In genomic region chr8:94916960-94917324, GRCm38 (mm10) we compare ENCODE assay signal across 8 mouse cellular contexts. TPM values are rescaled to one million over a fixed set of nuclear protein-coding genes. Genes with fewer than 3 reads are reported as not detected.
DNase-seq lines count a peak whose midpoint lies in the region; ATAC-seq and TF ChIP-seq lines count a peak whose summit lies in the region.

No protein-coding gene starts in this region.

- DNase-seq in cerebellum, adult 2 months = no peak
- DNase-seq in neural tube, embryonic 11.5 days (ENCODE audit: low spot score) = no peak
- no peak for DNase-seq in neural tube, embryonic 10.5 days (ENCODE audit: extremely low spot score, low spot score)
- no peak for DNase-seq in urinary bladder, adult 2 months (ENCODE audit: low spot score)
- DNase-seq in cerebellum, adult 18-20 months = no peak

- H3K4me2 ChIP-seq in neural tube, embryonic 11.5 days (ENCODE audit: low read depth) = peak overlapping the region; percentile 81
- H3K4me2 ChIP-seq in limb, embryonic 15.5 days = peak overlapping the region; percentile 80
- peak overlapping the region; percentile 82 for H3K4me2 ChIP-seq in stomach, embryonic 16.5 days (ENCODE audit: low read depth, low read length)

- H3K27ac ChIP-seq in cerebellum, adult 2 months (ENCODE audit: insufficient read depth, low read length) = no peak overlapping the region
- H3K27ac ChIP-seq in neural tube, embryonic 11.5 days (ENCODE audit: low read depth, low read length) = no peak overlapping the region
- peak overlapping the region; percentile 94 for H3K27ac ChIP-seq in limb, embryonic 15.5 days
- H3K27ac ChIP-seq in stomach, embryonic 16.5 days (ENCODE audit: low read length) = peak overlapping the region; percentile 54; the same call in 1 of the 2 replicates

- H3K9ac ChIP-seq in neural tube, embryonic 11.5 days (ENCODE audit: low read length) = peak overlapping the region; percentile 83
- H3K9ac ChIP-seq in limb, embryonic 15.5 days = peak overlapping the region; percentile 50; the same call in 1 of the 2 replicates
- peak overlapping the region; percentile 91 for H3K9ac ChIP-seq in stomach, embryonic 16.5 days (ENCODE audit: low read length)

- TF ChIP-seq POLR2A in cerebellum, adult 2 months (IDR thresholded peaks at IDR 0.05; ENCODE audit: borderline replicate concordance, insufficient read depth, low read length) = no peak

- H3K36me3 ChIP-seq in neural tube, embryonic 11.5 days (ENCODE audit: control insufficient read depth, insufficient read depth, low read length) = no peaks in the 10 kb centered on the region
- H3K36me3 ChIP-seq in limb, embryonic 15.5 days = peaks cover 14% of the 10 kb centered on the region
- 0 out of 2 replicates have a peak, but pooled peaks cover 6% of the 10 kb centered on the region for H3K36me3 ChIP-seq in stomach, embryonic 16.5 days (ENCODE audit: control insufficient read depth, insufficient read depth, low read length)

- H3K4me3 ChIP-seq in cerebellum, adult 2 months (replicated peaks; ENCODE audit: insufficient read depth, low read depth, low read length) = peak overlapping the region; percentile 31
- H3K4me3 ChIP-seq in neural tube, embryonic 11.5 days (ENCODE audit: low read depth, low read length) = peak overlapping the region; percentile 72
- peak overlapping the region; percentile 87 for H3K4me3 ChIP-seq in limb, embryonic 15.5 days
- H3K4me3 ChIP-seq in stomach, embryonic 16.5 days (replicated peaks; ENCODE audit: low read length) = peak overlapping the region; percentile 66

- H3K27me3 ChIP-seq in cerebellum, adult 2 months (ENCODE audit: control insufficient read depth, insufficient read depth, low read length) = no peaks in the 10 kb centered on the region; the same call in 1 of the 2 replicates
- peaks cover 15% of the 10 kb centered on the region for H3K27me3 ChIP-seq in neural tube, embryonic 11.5 days (ENCODE audit: control insufficient read depth, insufficient read depth, low read length)
- H3K27me3 ChIP-seq in limb, embryonic 15.5 days = peaks cover 9% of the 10 kb centered on the region
- no peaks in the 10 kb centered on the region for H3K27me3 ChIP-seq in stomach, embryonic 16.5 days (ENCODE audit: control insufficient read depth, insufficient read depth, low read length)

- 18% methylated on average over 10 of the region's 10 CpGs for WGBS in cerebellum, adult 2 months
- 14% methylated on average over 10 of the region's 10 CpGs for WGBS in neural tube, embryonic 11.5 days
- 3% methylated on average over 10 of the region's 10 CpGs for WGBS in limb, embryonic 15.5 days
- WGBS in stomach, embryonic 16.5 days = 7% methylated on average over 10 of the region's 10 CpGs

- no peak for TF ChIP-seq CTCF in cerebellum, adult 2 months (IDR thresholded peaks at IDR 0.05; ENCODE audit: borderline replicate concordance, insufficient read depth, low read depth, low read length)

- H3K4me1 ChIP-seq in cerebellum, adult 2 months (ENCODE audit: control insufficient read depth, insufficient read depth, low read length) = no peaks in the 10 kb centered on the region; the same call in 1 of the 2 replicates
- H3K4me1 ChIP-seq in neural tube, embryonic 11.5 days (ENCODE audit: control insufficient read depth, insufficient read depth, low read length) = peaks cover 17% of the 10 kb centered on the region
- peaks cover 54% of the 10 kb centered on the region for H3K4me1 ChIP-seq in limb, embryonic 15.5 days
- peaks cover 46% of the 10 kb centered on the region for H3K4me1 ChIP-seq in stomach, embryonic 16.5 days (ENCODE audit: control insufficient read depth, insufficient read depth, low read length)

- no peaks in the 10 kb centered on the region for H3K9me3 ChIP-seq in neural tube, embryonic 11.5 days (ENCODE audit: control insufficient read depth, low read length)
- no peaks in the 10 kb centered on the region for H3K9me3 ChIP-seq in limb, embryonic 15.5 days
- no peaks in the 10 kb centered on the region for H3K9me3 ChIP-seq in stomach, embryonic 16.5 days (replicated peaks; ENCODE audit: control insufficient read depth, low read length)

- ATAC-seq in cerebellum, adult (ENCODE audit: insufficient number of reproducible peaks, low FRiP score, low TSS enrichment) = no peak
- no peak; the same call in 1 of the 2 replicates for ATAC-seq in neural tube, embryonic 11.5 days (ENCODE audit: insufficient read depth, low FRiP score, low TSS enrichment)
- ATAC-seq in limb, embryonic 15.5 days (ENCODE audit: insufficient number of reproducible peaks, low FRiP score, low TSS enrichment, low read depth) = no peak
- 0 out of 2 replicates have a peak, but pooled peaks have one; percentile 6 for ATAC-seq in stomach, embryonic 16.5 days (ENCODE audit: insufficient read depth, low FRiP score)

RNA-seq across cellular contexts. Expression of gene Ccdc102a, which starts 1.0 kb away (rescaled TPM):
- polyA plus RNA-seq in cerebellum, adult 2 months (2012; rRNA removed) = 3.0 and 3.2 TPM in 2 replicates
- polyA plus RNA-seq in neural tube, embryonic 11.5 days (2014; fragmentation: Nextera tagmentation; extraction: Ambion mirVana) = 20.1 and 20.2 TPM in 2 replicates
- 39.5 and 41.8 TPM in 2 replicates for polyA plus RNA-seq in limb, embryonic 15.5 days (2015; fragmentation: Nextera tagmentation; extraction: Ambion mirVana)
- 10.9 and 14.8 TPM in 2 replicates for polyA plus RNA-seq in stomach, embryonic 16.5 days (2015; fragmentation: Nextera tagmentation; extraction: Ambion mirVana)
- polyA plus RNA-seq in urinary bladder, adult 2 months (2012; rRNA removed) = 36.5 and 36.8 TPM in 2 replicates

RNA-seq across cellular contexts. Expression of gene Adgrg5, which starts 6.6 kb away (rescaled TPM):
- 0.06 and 0.08 TPM in 2 replicates for polyA plus RNA-seq in cerebellum, adult 2 months (2012; rRNA removed)
- polyA plus RNA-seq in neural tube, embryonic 11.5 days (2014; fragmentation: Nextera tagmentation; extraction: Ambion mirVana) = 0.31 TPM in 1 of 2 replicates, not detected in the other
- polyA plus RNA-seq in limb, embryonic 15.5 days (2015; fragmentation: Nextera tagmentation; extraction: Ambion mirVana) = 0.22 TPM in 1 of 2 replicates, not detected in the other
- polyA plus RNA-seq in stomach, embryonic 16.5 days (2015; fragmentation: Nextera tagmentation; extraction: Ambion mirVana) = 0.44 and 0.45 TPM in 2 replicates
- polyA plus RNA-seq in urinary bladder, adult 2 months (2012; rRNA removed) = 1.4 TPM in 2 replicates

RNA-seq across cellular contexts. Expression of gene Dok4, which starts 40.8 kb away (rescaled TPM):
- 12.1 and 12.5 TPM in 2 replicates for polyA plus RNA-seq in cerebellum, adult 2 months (2012; rRNA removed)
- 16.3 and 18.5 TPM in 2 replicates for polyA plus RNA-seq in neural tube, embryonic 11.5 days (2014; fragmentation: Nextera tagmentation; extraction: Ambion mirVana)
- polyA plus RNA-seq in limb, embryonic 15.5 days (2015; fragmentation: Nextera tagmentation; extraction: Ambion mirVana) = 28.2 and 32.1 TPM in 2 replicates
- 28.8 and 29.5 TPM in 2 replicates for polyA plus RNA-seq in stomach, embryonic 16.5 days (2015; fragmentation: Nextera tagmentation; extraction: Ambion mirVana)
- 12.4 and 13.6 TPM in 2 replicates for polyA plus RNA-seq in urinary bladder, adult 2 months (2012; rRNA removed)

RNA-seq across cellular contexts. Expression of gene Adgrg1, which starts 57.6 kb away (rescaled TPM):
- 75.8 and 79.1 TPM in 2 replicates for polyA plus RNA-seq in cerebellum, adult 2 months (2012; rRNA removed)
- polyA plus RNA-seq in neural tube, embryonic 11.5 days (2014; fragmentation: Nextera tagmentation; extraction: Ambion mirVana) = 133 and 140 TPM in 2 replicates
- 23.2 and 25.0 TPM in 2 replicates for polyA plus RNA-seq in limb, embryonic 15.5 days (2015; fragmentation: Nextera tagmentation; extraction: Ambion mirVana)
- polyA plus RNA-seq in stomach, embryonic 16.5 days (2015; fragmentation: Nextera tagmentation; extraction: Ambion mirVana) = 51.1 and 65.2 TPM in 2 replicates
- polyA plus RNA-seq in urinary bladder, adult 2 months (2012; rRNA removed) = 47.4 and 52.8 TPM in 2 replicates

RNA-seq across cellular contexts. Expression of gene Polr2c, which starts 59.7 kb away (rescaled TPM):
- 154 and 166 TPM in 2 replicates for polyA plus RNA-seq in cerebellum, adult 2 months (2012; rRNA removed)
- 153 TPM in 2 replicates for polyA plus RNA-seq in neural tube, embryonic 11.5 days (2014; fragmentation: Nextera tagmentation; extraction: Ambion mirVana)
- 121 and 122 TPM in 2 replicates for polyA plus RNA-seq in limb, embryonic 15.5 days (2015; fragmentation: Nextera tagmentation; extraction: Ambion mirVana)
- 128 and 129 TPM in 2 replicates for polyA plus RNA-seq in stomach, embryonic 16.5 days (2015; fragmentation: Nextera tagmentation; extraction: Ambion mirVana)
- polyA plus RNA-seq in urinary bladder, adult 2 months (2012; rRNA removed) = 89.5 and 99.2 TPM in 2 replicates

Comparison
In these comparisons a context has a peak if more than half of its experiments do, and no peak if none do; other contexts are left out.
1. H3K27ac ChIP-seq: peak in limb, embryonic 15.5 days (single experiment) and stomach, embryonic 16.5 days (single experiment); none in cerebellum, adult 2 months (single experiment) and neural tube, embryonic 11.5 days (single experiment).
2. H3K4me3 ChIP-seq: peak in every context shown above with its lines; median percentile 87 in limb, embryonic 15.5 days; 72 in neural tube, embryonic 11.5 days; 66 in stomach, embryonic 16.5 days; 31 in cerebellum, adult 2 months.
3. Peak in every context shown above with its lines, with median percentiles within 50 percentile points of each other: H3K4me2 ChIP-seq and H3K9ac ChIP-seq.